Mouse (Mus musculus) hindbrain, embryonic 10.5 days (tissue): Measurements from ENCODE around the gene Tesk2. TPM values are rescaled to one million over a fixed set of nuclear protein-coding genes. Genes with fewer than 3 reads are reported as not detected.
"Not testable (repeated sequence)": the region's sequence is repeated elsewhere in the genome, so short reads cannot be mapped to it uniquely, and the experiment has no call there.

ENCODE experiments used
- DNase-seq: peaks from one replicate; pipeline ENCODE4 v3.0.0-alpha.2; 2017; ENCODE audit warnings: low spot score
- H3K27ac ChIP-seq: fragments of 300-500 bp; sonication (generic); 2 replicates; pipeline ENCODE4 v1.5.1; 2016; ENCODE audit warnings: mild to moderate bottlenecking, moderate library complexity
- H3K27me3 ChIP-seq: fragments of 300-500 bp; sonication (generic); 2 replicates; pipeline ENCODE4 v1.6.1; 2016; ENCODE audit warnings: mild to moderate bottlenecking; ENCODE audit not compliant: poor library complexity, insufficient read depth, severe bottlenecking
- H3K36me3 ChIP-seq: fragments of 300-500 bp; sonication (generic); 2 replicates; pipeline ENCODE4 v1.6.1; 2016; ENCODE audit warnings: mild to moderate bottlenecking, moderate library complexity
- H3K4me1 ChIP-seq: fragments of 300-500 bp; sonication (generic); replicated peaks from 2 replicates; pipeline ENCODE4 v1.6.1; 2016; ENCODE audit warnings: mild to moderate bottlenecking
- H3K4me3 ChIP-seq: fragments of 300-500 bp; sonication (generic); 2 replicates; pipeline ENCODE4 v1.5.1; 2016; ENCODE audit warnings: mild to moderate bottlenecking, moderate library complexity
- H3K9me3 ChIP-seq: fragments of 300-500 bp; sonication (generic); 2 replicates; pipeline ENCODE4 v1.6.1; 2016; ENCODE audit warnings: mild to moderate bottlenecking, moderate library complexity
- WGBS: fragments of 180-500 bp; shearing (Covaris S2); methylation state at CpG from one replicate; pipeline ENCODE4 v1.1.7; 2016; 5-methylcytosine and 5-hydroxymethylcytosine counted together
- polyA plus RNA-seq: library from polyadenylated mRNA; unstranded; fragments of >200 nt; fragmentation: Nextera tagmentation; extraction: Ambion mirVana; gene quantifications from 2 replicates; pipeline ENCODE4 v1.2.1, GENCODE M21; 2016

Gene Tesk2
- polyA plus RNA-seq = 7.7 and 8.1 TPM in 2 replicates

DNA sequence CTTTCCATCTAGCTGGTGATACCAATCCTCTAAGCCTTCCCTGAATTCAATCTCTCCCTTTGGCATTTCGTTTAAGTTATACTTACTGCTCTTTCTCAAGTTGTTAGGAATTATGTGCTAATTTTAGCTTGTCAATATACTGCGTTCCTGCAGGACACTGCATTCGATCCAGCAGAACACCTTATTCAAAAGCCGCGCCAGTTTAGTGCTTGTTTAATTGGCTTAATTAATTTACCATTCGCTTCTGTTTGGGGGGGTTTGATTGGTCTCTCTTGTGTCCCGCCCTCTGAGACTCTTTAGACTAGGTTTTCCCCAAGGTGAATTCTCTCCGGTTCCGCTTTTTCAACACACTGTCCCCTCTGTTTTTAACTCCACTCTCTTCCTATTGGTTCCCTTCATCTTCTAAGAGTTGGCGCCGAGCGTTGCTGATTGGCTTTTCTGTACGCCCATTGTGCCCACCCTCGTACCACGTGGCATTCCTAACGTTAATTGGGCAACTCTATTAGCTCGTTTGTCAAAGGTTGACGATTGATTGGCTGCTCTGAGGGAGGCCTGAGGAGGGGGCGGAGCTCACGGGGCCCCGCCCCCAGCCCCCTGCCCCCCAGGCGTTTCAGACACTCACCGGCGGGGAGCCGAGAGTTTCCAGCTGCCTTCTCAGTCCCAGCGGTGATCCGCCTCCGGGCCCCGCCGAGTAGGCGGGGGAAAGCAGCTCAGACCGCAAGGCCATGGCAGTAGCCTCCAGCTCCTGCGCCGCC lies at the start of gene Tesk2:
Tesk2 (plus strand) TSS at position 606 of the 755 bp plus-strand sequence.
- WGBS = 1% methylated on average over 33 of the region's 34 CpGs
- H3K27ac ChIP-seq = peak within 1 kb of the TSS; percentile 87
- H3K4me3 ChIP-seq = peak within 1 kb of the TSS; percentile 73
- peaks cover 14% of the 10 kb centered on the region for H3K27me3 ChIP-seq
- peaks cover 14% of the 10 kb centered on the region for H3K4me1 ChIP-seq
- H3K9me3 ChIP-seq = no peaks in the 10 kb centered on the region
- peak; percentile 94 for DNase-seq
- H3K36me3 ChIP-seq = peaks cover 11% of the 10 kb centered on the region

DNA sequence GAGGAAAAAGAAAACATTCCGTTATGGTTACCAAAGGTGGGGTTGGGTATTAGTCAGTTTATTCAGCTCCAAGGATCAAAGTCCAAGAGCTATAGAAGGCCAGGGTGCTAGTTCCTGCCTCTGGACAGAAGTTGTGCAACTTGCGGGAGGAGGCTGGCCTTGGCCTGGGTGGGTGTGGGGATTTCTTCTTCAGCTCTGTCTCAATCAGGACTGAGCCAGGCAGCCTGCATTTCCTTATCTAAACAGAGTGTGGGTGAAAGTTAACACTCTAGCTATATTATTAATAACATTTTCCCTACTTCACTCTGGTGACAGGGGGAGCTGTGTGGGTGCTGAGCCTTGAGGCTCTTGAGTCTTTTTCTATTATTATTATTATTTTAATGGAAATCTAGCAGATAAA lies 48.0 kb upstream of the Tesk2 start:
- H3K9me3 ChIP-seq = no peaks in the 10 kb centered on the region
- no peaks in the 10 kb centered on the region for H3K4me1 ChIP-seq
- H3K36me3 ChIP-seq = no peaks in the 10 kb centered on the region
- no peak for DNase-seq
- H3K27me3 ChIP-seq = no peaks in the 10 kb centered on the region
- WGBS = 78% methylated on average over 2 of the region's 2 CpGs
- H3K4me3 ChIP-seq = no peak overlapping the region
- H3K27ac ChIP-seq = no peak overlapping the region

DNA sequence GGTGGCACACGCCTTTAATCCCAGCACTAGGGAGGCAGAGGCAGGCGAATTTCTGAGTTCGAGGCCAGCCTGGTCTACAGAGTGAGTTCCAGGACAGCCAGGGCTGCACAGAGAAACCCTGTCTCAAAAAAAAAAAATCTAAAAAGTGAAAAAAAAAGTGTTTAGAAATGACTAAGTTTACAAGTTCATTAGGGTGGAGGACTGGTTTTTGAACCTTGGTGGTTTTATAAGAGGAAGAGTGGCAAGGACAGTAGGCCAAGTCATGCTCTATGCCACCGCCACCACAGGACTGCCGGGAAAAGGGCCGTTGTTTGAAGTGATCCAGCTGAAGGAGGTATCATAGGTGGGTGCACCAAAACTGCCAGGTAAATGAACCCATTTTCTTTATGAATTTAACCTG lies 46.0 kb upstream of the Tesk2 start:
- H3K4me3 ChIP-seq, H3K27me3 ChIP-seq, H3K4me1 ChIP-seq, H3K9me3 ChIP-seq, H3K36me3 ChIP-seq, DNase-seq, H3K27ac ChIP-seq: not testable (repeated sequence)
- WGBS = 92% methylated on average over 6 of the region's 6 CpGs

DNA sequence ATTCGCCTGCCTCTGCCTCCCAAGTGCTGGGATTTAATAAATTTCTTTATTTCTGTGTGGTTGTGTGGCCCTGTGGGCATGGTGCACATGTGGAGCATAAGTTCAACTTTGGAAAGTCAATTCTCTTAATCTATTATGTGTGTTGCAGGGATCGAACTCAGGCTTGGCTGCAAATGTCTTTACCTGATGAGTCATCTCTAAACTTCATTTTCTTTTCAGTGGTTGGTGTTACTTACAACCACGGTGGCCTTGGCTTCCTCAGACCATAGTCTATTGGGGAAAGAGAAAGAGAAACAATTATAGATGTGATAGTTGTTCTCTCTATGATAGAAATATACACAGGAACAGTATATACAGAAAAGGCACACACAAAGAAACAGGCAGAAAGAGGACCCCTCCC lies 44.7 kb upstream of the Tesk2 start:
- H3K27me3 ChIP-seq = no peaks in the 10 kb centered on the region
- no peak for DNase-seq
- no peaks in the 10 kb centered on the region for H3K36me3 ChIP-seq
- H3K4me1 ChIP-seq = no peaks in the 10 kb centered on the region
- H3K4me3 ChIP-seq = no peak overlapping the region
- no peaks in the 10 kb centered on the region for H3K9me3 ChIP-seq
- WGBS = 87% methylated on average over 3 of the region's 3 CpGs
- H3K27ac ChIP-seq = no peak overlapping the region

DNA sequence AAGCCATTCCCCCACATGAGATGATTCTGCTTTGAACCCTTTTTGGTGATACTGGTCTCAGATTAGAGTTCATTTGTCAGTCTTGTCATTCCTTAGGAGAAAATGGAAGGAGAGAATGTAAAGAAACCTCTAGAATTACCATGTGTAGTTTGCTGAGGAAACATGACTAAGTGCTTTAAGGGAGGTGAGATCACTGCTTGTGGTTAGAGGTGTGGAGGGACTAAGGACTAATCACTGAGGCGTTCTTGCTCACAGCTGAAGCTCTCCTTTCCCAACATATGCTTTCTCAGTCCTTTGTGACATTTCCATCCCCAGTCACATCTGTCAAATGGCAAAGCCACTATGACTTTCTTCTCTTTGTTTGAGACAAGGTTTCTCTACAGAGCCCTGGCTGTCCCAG lies 42.9 kb upstream of the Tesk2 start:
- H3K4me3 ChIP-seq = no peak overlapping the region
- no peaks in the 10 kb centered on the region for H3K27me3 ChIP-seq
- no peak overlapping the region for H3K27ac ChIP-seq
- H3K4me1 ChIP-seq = no peaks in the 10 kb centered on the region
- 76% methylated on average over 1 of the region's 1 CpGs for WGBS
- H3K9me3 ChIP-seq = no peaks in the 10 kb centered on the region
- no peaks in the 10 kb centered on the region for H3K36me3 ChIP-seq
- DNase-seq = no peak

DNA sequence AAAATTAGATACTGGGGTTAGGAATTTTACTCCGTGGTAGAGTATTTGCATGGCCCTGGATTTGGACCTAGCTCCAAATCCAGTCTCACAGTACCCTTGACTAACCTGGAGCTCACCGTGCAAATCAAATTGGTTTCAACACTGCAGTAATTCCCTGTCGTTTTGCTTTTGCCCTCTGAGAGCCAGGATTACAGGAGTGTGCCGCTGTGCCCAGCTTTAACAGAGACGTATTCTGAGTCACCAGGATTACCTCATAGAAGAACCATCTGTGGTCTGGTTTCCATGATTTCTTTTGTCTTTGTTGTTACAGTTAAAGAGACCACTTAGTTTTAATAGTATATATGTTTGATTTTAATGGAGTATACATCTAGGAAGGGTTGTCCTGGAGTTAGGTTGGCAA lies 41.6 kb upstream of the Tesk2 start:
- Histone ChIP-seq H3K36me3 (no peaks in the 10 kb centered on the region), H3K27ac (no peak overlapping the region), H3K27me3 (no peaks in the 10 kb centered on the region), H3K4me1 (no peaks in the 10 kb centered on the region), H3K4me3 (no peak overlapping the region), H3K9me3 (no peaks in the 10 kb centered on the region)
- DNase-seq = no peak
- WGBS = 77% methylated on average over 5 of the region's 5 CpGs

DNA sequence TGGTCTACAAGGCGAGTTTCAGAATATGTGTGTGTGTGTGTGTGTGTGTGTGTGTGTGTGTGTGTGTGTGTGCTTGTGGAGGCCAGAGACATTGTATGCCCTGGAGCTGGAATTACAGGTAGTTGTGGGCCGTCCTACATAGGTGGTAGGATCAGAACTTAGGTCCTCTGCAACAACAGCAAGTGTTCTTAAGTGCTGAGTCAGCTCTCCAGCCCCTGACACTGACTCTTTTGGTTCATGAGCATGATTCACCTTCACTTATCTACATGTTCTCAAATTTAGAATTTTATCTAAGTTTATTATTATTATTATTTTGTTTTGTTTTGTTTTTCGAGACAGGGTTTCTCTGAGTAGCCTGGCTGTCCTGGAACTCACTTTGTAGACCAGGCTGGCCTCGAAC lies 40.2 kb upstream of the Tesk2 start:
- DNase-seq, H3K27ac ChIP-seq, H3K36me3 ChIP-seq, H3K27me3 ChIP-seq, H3K9me3 ChIP-seq, H3K4me1 ChIP-seq, H3K4me3 ChIP-seq: not testable (repeated sequence)
- WGBS = 84% methylated on average over 4 of the region's 4 CpGs

DNA sequence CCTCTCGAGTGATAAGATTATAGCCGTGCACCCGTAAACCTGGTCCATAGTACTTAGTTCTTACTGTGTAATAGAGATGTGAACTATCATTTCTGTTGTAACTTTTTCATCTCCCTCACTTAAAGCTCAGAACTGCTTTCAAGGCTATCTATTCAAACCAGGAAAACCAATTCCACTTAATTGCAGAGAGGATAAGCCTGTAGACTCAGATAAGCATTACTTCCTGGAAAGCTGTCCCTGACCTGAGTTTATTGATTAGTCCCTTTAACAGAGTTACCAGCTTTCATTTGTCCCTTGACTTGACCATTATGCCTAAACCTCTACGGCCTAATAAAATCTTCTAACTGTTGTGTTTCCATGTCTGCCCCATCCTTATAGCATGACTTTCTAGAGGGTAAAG lies 36.8 kb upstream of the Tesk2 start:
- no peak overlapping the region for H3K27ac ChIP-seq
- no peaks in the 10 kb centered on the region for H3K27me3 ChIP-seq
- DNase-seq = no peak
- peaks cover 18% of the 10 kb centered on the region for H3K36me3 ChIP-seq
- no peaks in the 10 kb centered on the region for H3K9me3 ChIP-seq
- H3K4me1 ChIP-seq = peaks cover 22% of the 10 kb centered on the region
- H3K4me3 ChIP-seq = no peak overlapping the region
- WGBS = 92% methylated on average over 4 of the region's 4 CpGs

DNA sequence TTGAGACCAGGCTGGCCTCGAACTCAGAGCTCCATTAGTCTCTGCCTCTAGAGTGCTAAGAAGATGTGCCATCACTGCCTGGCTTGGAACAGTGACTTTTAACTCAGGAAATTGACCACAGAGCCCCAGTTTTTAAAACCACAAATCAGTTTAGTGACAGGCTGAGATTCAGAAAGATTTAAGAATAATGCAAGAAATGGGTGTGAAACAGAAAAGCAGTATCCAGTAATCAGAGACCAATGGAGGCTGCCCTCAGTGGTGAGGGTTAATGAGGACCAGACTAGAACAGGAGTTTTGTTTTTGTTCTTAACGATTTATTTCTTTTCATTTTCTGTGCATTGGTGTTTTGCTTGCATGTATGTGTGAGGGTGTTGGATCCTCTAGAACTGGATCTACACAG lies 36.1 kb upstream of the Tesk2 start:
- peaks cover 26% of the 10 kb centered on the region for H3K36me3 ChIP-seq
- peak overlapping the region; percentile 97 for H3K27ac ChIP-seq
- no peaks in the 10 kb centered on the region for H3K27me3 ChIP-seq
- no peaks in the 10 kb centered on the region for H3K9me3 ChIP-seq
- no peak for DNase-seq
- peaks cover 22% of the 10 kb centered on the region for H3K4me1 ChIP-seq
- peak overlapping the region; percentile 80 for H3K4me3 ChIP-seq
- 78% methylated on average over 2 of the region's 2 CpGs for WGBS

DNA sequence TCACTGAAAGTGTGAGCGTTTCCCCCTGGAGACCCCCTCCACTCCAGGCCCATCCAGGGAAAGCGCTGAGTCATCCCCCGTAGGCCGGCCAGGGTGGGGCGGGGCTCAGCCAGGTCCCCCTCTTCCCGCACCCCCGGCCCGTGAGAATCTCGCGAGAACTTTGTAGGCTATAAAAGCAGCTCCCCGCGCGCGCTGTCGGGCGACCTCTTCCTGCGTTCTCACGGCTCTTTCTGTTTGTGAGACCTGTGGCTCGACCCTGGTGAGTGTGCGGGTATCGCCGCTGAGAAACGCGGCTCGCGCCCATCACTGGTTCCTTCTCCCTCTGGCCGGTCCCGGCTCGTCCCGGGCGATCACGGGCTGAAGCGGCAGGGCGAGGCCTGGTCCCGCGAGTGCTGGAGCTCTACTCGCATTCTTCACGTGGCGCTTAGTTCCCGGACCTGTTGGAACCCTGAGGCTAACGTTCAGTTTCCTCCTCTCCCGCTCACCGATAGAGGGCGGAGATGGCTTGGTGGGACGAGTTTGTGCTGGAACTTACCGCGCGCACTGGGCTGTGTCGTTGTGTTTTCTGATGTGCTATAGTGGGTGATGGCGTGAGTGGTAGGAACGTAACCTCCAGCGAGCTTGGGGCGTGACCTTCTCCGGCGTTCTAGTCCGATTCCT lies 35.2 kb upstream of the Tesk2 start, which contains the start of gene Prdx1:
Prdx1 (plus strand) TSS at position 143 of the 660 bp plus-strand sequence.
- Histone ChIP-seq H3K36me3 (peaks cover 34% of the 10 kb centered on the region), H3K9me3 (no peaks in the 10 kb centered on the region), H3K27me3 (no peaks in the 10 kb centered on the region), H3K4me3 (peak within 1 kb of the TSS; percentile 80), H3K4me1 (peaks cover 22% of the 10 kb centered on the region), H3K27ac (peak within 1 kb of the TSS; percentile 97)
- WGBS = under 1% methylated on average over 56 of the region's 56 CpGs
- DNase-seq = peak; percentile 97

DNA sequence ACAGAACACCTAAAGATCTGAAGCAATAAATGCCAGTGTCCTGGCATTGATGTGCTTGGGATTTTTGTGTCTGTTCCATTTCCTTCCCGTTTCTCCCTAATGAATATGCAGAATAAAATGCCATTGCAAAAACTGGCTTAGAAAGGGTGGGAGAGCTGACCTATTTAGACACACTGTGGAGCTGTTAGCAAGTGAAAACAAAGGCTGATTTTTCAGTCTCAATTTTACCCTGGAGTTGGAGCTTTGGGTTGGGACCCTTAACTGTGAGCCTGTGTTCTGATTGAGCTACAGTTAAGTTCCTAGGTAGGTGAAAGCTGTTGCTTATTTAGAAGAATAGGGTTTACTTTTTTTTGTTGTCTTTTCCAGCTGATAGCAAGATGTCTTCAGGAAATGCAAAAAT lies 33.7 kb upstream of the Tesk2 start:
- DNase-seq = no peak
- H3K36me3 ChIP-seq = peaks cover 49% of the 10 kb centered on the region

DNA sequence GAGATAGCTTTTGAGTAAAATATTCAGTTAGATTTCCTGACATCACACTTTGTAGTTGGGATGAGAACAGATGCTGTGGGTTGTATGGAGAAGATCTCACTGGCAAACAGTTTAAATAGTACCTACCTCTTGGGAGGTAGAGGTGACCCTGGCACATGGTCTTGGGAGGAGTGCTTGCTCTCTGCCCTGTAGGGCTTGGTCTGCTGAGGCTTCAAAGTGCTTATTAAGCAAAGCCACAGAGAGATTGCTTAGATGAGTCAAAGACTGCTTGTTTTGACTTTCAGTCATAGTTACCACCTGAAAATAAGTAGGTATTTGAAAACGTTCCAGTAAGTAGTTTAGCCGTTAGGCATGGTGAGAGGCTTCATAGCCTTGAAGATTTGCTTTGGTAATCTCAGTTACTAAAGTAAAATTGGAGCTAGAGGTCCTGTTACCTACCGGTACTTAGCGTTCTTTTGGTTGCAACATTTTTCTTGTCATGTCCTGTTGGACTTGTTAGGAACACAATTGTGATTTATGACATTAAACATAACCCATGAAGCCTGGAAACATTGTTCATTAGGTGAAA lies 31.4 kb upstream of the Tesk2 start:
- Histone ChIP-seq H3K4me1 (peaks cover 22% of the 10 kb centered on the region), H3K36me3 (peaks cover 73% of the 10 kb centered on the region), H3K27ac (no peak overlapping the region), H3K27me3 (no peaks in the 10 kb centered on the region), H3K4me3 (no peak overlapping the region), H3K9me3 (no peaks in the 10 kb centered on the region)
- no peak for DNase-seq
- WGBS = 95% methylated on average over 4 of the region's 4 CpGs

More for the DNA sequence above, 33.7 kb upstream of the Tesk2 start:
- no peaks in the 10 kb centered on the region for H3K9me3 ChIP-seq
- peak overlapping the region; percentile 80 for H3K4me3 ChIP-seq
- H3K27ac ChIP-seq = no peak overlapping the region
- no peaks in the 10 kb centered on the region for H3K27me3 ChIP-seq
- H3K4me1 ChIP-seq = peaks cover 22% of the 10 kb centered on the region
- WGBS = 41% methylated on average over 1 of the region's 1 CpGs

DNA sequence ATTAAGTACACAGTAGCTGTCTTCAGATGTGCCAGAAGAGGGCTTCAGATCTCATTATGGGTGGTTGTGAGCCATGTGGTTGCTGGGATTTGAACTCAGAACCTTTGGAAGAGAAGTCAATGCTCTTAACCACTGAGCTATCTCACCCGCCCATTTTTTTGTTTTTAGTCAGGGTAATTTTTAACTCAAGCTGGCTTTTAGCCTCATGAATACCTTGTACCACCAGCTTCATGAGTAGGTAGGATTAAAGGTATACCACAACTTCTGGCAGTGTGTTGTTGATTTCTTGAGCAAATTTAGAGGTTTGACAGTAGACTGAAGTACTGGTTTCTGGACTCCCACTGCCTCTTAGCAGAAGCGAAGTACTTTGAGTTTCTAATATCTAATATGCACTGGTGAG lies 28.6 kb upstream of the Tesk2 start:
- Histone ChIP-seq H3K9me3 (no peaks in the 10 kb centered on the region), H3K27ac (no peak overlapping the region), H3K4me3 (no peak overlapping the region), H3K4me1 (peaks cover 2% of the 10 kb centered on the region), H3K27me3 (no peaks in the 10 kb centered on the region), H3K36me3 (peaks cover 100% of the 10 kb centered on the region)
- DNase-seq = no peak
- WGBS = 91% methylated on average over 2 of the region's 2 CpGs
